Mouse (Mus musculus) erythroid progenitor cell, adult 5-6 weeks (primary cell): Measurements from ENCODE around the gene Gatad2a. TPM values are rescaled to one million over a fixed set of nuclear protein-coding genes. Genes with fewer than 3 reads are reported as not detected.
A peak's percentile ranks its signal among the peaks of the same experiment; 100 is the strongest.

Experiments
- ATAC-seq: replicated peaks from 2 replicates; pipeline ENCODE4 v1.8.0; 2016; ENCODE audit warnings: moderate number of reproducible peaks, mild to moderate bottlenecking, moderate TSS enrichment, inconsistent platforms; ENCODE audit not compliant: poor library complexity, low FRiP score, severe bottlenecking
- total RNA-seq, 2 experiments: library from RNA; stranded (forward) in 1 of 2; stranded (reverse) in 1 of 2; fragments of 150-400 nt in 1 of 2; fragments of 186-747, 209-891 nt in 1 of 2; gene quantifications; 2 replicates each; pipeline versions ENCODE4 v1.2.3 to v1.2.4; 2015 to 2017; ENCODE audit warnings: low replicate concordance in 2 of 2

The Gatad2a gene
- total RNA-seq, 2 experiments from 2014 or later: 42.8 to 48.0 TPM

DNA sequence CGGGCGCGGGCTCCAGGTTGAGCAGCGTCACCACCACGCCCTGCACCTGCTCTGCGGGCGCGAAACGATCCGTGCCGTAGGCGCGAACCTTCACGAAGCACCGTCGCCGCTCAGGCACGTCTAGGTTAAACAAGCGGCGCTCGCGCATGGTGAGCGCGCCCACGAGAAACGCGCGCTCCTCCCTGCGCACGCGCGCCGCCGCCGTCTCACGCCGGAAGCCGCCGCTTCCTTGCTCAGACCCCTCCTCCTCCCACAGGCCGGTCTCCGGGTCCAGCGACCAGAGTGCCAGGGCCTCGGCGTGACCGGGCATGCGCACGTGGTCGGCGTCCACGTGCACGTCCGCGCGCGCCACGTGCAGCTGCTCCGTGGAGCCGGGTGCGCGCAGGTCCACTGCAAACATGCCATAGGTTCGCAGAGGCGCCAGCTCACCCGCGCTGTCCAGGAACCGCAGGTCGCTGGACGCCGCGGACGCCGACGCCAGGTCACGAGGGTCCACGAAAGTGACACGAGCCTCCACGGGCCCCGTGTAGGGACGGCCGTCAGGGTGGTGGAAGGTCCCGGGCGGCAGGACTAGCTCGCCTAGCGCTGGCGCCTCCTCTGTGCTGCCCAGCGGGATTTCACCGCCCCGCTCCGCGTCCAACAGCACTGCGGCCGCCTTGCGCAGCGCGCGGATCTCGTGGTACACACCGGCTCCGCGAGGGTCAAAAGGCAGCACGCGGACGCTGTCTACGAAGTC is 114.0 kb downstream of the Gatad2a start:
- ATAC-seq: no peak

DNA sequence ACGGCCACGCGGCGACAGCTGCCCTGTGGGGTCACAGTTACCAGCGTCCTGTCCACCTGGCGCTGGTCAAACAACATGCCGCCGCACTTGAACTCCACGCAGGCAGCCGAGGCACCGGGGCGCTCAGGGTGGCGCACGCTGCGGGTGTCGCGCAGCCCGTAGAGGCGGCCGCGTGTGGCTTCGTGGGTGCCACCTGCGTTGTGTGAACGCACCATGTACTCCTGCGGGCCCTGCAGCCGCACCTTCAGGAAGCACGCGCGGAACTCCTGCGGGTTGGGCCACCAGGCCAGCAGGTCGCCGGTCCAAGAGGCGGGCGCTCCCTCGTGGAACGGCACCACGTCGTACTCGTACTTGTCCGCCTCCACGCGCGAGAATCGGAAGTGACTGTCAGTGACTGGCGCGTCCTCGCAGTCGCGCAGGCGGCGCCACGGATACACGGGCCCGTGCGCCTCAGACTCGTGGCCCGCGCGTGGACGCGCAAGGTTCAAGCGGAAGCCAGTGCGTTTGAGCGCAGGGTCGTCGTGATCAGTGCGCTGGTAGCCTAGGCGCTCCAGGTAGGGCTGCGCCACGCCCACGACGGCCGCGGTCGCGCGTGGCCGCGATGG is 114.8 kb downstream of the Gatad2a start:
- ATAC-seq: no peak

DNA sequence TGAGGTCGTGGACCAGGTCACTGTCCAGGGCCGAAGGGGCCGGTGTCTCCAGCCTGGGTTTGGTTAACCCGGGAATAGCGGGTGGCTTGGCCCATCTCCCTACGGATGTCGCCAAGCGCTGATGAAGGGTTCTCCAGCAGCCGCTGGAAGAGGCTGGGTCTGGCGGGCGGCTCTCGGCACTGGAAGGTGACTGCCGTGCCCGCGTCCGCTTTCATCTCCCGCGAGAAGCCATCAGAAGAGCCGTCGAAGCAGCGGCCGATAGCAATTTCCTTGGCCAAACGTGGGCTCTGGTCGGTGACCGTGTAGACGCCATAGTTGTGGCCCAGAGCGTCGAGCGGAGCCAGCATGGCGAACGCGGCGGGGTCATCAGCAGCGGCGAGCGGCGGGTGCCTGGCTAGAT is 115.3 kb downstream of the Gatad2a start:
- no peak for ATAC-seq

DNA sequence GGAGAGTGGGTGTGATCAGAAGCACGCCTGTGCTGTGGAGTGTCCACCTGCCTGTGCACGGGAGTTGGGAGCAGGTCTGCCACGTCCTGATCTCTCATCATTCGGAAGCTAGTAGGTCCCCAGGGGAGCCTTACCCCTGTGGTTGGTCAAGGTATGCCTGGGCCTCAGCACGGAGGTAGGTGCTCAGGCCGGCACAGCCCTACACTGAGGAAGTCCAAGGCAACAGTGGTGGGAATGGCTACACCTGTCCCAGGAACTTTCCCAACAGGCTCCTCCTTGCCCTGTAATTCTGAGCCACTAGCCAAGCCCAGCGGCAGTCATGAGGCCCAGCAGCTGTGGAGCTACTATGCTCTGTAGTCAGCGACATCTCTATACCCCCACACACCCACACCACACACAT is 116.5 kb downstream of the Gatad2a start:
- ATAC-seq: no peak

DNA sequence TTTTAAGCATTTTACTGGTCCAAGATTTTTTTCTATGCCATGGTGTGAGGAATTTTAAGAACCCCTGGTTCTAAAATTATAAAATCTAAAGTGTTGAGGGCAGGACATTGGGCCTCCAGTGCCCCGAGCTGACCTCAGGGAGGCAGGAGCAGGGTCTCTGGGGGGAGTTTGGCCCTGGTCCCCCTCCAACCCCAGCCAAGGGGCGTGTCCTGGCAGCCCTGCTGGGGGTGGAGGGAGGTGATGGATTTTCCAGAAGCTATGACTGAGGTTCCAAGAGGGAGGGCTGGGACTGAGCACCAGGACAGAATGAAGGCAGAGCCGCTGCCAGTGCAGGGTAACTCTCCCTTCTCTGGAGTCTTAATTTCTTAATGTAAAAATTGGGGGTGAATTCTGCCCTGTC is 118.2 kb downstream of the Gatad2a start:
- ATAC-seq: no peak

DNA sequence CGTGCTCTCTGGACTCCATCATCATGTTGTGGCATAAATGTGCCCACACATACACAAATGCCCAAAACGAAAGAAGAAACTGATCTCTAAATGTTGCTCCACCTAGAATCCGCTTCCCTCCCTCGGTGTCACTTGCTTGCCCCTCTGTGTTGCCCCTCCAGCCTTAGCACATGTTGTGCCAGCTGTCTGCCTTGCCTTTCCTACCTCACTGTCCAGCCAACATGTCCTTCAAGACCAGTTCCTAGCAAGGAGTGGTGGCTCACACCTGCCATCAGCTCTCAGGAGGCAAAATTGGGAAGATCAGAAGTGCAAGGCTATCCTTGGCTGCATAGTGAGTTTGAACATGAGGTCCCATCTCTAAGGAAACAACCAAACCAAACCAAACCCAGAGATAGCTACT is 118.8 kb downstream of the Gatad2a start:
- ATAC-seq: no peak

DNA sequence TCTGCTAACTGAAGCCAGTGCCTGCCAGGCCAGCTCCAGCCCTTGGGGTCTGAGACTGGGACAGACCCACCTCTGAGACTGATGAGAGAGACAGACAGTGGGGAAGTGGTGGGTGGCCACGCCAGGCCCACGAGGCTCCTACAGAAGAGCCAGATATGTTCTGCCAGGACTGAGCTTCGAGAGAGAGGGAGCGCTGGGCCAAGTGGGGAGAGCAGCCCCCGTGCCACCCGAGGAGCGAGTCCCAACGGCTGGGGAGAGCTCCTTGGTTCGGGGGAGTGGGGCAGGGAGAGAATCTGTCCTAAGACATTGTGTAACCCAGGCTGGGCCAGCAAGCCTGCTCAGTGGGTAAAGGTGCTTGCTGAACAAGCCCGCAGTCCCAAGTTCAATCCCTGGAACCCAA is 119.2 kb downstream of the Gatad2a start:
- no peak for ATAC-seq

DNA sequence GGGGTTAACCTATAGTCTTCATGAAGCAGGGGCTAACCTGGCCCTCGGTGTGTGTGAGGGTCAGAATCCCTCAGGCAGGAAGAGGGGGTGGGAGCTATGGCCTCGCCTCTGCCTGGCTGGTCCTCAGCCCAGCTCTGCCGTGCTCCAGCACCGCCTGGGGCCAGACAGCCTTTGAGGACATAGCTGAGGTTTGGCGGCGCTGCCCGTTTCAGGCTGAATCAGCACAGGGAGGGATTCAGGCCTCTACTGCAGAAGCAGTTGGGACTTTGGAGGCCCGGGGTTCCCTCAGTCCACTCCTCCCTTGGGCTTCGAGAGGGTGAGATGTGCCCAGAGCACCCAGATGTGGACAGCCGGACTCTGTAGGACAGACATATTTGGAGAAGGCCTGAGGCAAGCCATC is 120.1 kb downstream of the Gatad2a start:
- ATAC-seq: no peak

DNA sequence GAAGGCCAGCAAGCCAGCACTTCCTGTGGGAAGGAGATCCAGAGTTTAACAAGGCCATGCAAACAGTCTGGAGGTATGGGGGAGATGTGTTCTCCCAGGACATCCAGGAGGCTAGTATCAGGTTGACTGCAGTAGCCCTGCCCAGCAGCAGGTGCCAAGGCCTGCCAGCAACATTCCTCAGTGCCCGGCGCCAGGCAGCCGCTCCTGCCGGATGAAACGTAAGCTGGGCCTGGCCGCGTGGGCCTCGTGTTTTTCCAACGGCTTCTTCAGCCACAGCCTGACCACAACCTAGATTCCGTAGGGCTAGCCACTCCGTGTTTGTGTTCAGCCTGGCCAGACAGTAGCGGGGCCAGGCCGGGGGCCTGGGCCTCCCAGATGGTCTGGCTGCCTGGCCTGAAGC is 121.5 kb downstream of the Gatad2a start:
- ATAC-seq: no peak

DNA sequence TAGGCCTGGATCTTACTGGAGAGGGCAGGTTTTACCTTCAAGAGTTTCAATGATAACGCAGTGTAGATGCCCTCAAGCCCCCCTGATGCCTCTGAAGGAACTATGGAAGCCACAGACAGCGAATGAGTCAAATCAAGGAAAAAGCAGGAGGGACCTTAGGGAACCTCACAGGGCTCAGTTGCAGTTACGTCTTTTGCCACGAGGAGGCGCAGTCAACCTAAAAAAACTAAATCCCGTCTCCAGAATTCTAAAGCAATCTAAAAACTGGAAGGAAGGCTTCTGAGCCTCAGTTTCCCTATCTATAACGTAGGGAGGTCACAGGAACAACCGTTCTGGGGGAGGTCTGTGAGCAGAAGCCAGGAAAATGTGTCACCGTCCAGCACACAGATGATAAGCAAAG is 122.0 kb downstream of the Gatad2a start:
- ATAC-seq: peak; percentile 49; the same call in 1 of the 2 replicates

DNA sequence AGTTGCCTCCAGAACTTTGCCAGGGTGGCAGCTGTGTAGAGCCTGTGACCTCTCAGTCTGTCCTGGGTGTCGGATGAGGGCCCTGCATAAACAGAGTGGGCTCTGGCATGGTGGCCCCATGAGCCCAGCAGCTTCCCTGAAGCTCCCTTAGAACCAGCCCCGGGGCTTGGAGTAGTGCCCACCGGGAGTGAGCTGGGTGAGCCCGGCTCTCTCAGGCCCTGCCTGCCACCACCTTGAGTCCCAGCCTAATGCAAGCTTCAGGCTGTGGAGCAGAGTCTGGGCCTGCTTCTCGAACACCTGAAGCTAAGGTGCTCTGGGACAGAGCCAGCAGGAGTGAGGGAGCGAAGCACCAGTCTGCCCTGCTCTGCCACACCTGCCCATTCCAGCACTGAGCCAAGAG is 125.3 kb downstream of the Gatad2a start:
- no peak for ATAC-seq

DNA sequence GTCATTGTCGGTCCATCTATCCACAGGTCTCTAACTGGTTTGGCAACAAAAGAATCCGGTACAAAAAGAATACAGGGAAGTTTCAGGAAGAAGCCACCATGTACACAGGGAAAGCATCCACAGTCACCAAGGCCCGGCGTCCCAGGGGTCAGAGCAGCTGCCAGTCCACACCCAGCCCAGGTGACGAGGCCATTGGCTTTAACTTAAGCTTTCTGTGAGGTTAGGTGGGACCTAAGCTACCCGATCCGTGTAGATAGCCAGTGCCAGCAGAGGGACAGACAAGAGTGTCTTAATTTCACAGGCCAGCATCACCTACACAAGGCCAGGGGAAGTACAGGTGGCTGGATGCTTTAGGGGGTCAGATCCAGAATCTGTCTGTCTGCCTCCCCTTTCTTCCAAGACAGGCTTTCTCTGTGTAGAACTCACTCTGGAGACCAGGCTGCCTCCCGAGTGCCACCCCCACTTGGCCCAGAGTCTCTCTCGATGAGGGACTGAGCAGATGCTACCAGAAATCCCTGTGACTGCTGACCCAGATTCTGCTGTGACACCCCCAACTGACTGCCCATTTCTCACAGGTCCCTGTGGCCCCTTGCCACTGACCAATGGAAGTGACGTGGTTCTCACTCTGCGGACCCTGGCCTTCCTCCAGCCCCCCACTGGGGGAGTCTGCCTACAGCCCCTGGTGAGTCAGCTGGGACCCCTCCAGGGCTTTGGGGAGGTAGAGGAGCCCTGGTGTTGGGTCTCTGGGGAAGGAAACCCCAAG is 126.0 kb downstream of the Gatad2a start:
- ATAC-seq: no peak

DNA sequence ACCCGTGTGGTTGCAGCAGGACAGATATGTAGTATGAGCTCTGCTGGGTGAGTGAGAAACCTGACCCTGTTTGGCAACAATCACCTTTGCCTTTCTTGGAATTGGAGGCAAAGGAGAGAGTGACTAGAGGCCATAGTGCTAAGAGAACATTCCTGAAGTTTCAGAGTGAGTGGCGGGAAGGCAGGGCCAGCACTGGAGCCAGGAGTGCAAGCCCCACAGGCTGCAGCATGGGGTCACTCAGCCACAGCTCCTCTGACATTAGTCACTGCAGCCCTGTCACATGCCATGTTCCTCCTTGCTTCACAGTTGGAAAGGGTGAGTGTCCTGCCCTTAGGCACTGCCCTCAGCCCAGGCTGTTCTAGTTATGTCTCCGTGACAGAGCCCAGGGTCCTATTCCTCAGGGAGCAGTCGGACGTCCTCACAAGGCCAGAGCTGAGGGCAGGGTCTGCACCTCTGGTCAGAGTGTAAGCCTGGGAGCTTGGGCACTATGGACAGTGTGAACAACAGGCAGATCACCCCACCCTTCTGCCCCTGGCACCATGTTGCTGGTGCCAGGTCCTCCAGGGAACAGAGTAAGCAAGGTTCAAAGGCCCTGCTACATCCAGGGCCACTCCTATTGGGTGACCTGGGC is 128.4 kb downstream of the Gatad2a start:
- ATAC-seq: no peak

DNA sequence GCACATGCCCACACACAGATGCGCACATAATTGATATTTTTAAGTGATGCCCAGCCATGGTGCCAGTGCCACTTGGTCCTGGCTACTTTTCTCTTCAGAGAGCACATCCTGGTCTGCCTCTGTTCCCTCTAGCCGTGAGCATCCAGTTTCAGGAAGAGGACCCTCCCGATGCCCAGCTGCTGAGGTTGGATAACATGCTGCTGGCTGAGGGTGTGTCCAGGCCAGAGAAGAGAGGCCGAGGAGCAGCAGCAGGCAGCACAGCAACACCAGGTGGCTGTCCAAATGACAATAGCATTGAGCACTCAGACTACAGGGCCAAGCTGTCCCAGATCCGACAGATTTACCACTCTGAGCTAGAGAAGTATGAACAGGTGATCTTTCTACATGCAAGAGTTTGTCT is 132.0 kb downstream of the Gatad2a start:
- ATAC-seq: peak; percentile 80

DNA sequence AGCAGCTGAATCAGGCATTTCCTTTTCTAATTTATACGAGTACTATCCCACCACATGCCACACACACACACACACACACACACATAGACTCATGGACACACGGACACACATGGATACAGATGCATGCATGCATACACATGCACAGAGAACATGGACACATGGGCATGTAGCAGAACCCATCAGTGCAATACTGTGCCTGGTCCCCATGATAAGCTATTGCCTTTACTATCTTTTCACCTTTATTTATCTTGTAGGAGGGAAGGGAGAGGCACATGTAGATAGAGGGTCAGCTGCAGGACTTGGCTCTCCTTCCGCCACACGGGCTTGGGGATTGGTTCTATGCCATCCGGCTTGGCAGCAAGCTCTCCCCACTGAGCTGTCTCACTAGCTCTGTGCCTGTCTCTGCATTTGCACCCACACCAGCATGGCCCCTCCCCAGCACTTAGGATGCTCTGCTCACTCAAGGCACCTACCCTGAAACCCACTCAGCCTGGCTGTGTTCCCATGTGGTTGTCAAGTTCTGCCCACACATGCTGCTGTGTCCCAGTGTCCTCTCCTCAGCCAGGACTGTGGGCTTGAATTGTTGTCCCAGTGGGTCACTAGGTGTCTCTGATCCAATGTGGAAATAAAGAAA is 132.7 kb downstream of the Gatad2a start:
- ATAC-seq: peak; percentile 37; the same call in 1 of the 2 replicates

DNA sequence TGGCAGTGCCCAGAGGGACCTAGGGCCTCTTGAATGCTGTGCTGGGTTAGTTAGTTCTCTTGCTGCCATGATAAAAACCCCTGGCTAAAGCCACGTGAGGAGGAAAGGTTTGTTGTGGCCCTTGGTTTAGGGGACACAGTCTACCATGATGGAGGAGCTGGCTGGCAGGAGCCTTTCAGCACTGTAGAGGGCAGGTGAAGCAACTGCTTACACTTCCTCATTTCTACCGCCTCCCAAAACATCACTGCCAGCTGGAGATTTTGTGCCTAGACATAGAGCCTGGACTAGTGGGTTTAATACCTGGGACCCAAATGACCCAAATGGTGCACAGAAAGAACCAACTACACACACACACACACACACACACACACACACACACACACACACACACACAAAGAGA is 134.9 kb downstream of the Gatad2a start:
- ATAC-seq: no peak

DNA sequence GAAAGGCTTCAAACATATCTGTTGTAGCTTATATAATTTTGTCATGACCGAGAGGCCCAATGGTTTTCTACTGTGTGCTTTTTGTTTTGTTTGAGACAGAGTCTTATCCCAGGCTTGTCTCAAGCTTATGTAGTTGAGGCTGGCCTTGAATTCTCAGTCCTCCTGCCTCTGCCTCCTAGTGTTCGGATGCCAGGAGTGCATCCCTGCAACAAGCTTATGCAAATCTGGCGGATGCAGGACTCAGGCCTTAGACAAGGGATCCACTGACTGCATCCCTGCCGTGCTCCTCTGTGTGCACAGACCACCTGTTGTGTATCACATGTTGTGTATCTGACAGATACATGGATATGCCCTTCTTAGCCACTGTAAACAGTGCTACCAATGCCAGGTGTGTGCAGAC is 135.4 kb downstream of the Gatad2a start:
- ATAC-seq: no peak
